Mouse (Mus musculus) limb, embryonic 13.5 days (tissue): ENCODE results near the gene Pcmt1. TPM values are rescaled to one million over a fixed set of nuclear protein-coding genes. Genes with fewer than 3 reads are reported as not detected.

Experiments
- ATAC-seq: fragments of 200-750 bp; cut with Nextera tagmentation; 2 replicates; pipeline ENCODE4 v1.8.0; 2017; ENCODE audit warnings: low read depth, moderate number of reproducible peaks, moderate TSS enrichment; ENCODE audit not compliant: low FRiP score
- H3K27ac ChIP-seq: fragments of 300-500 bp; sonication (generic); 2 replicates; pipeline ENCODE4 v1.5.1; 2015; ENCODE audit warnings: inconsistent platforms, mild to moderate bottlenecking, moderate library complexity
- H3K27me3 ChIP-seq: fragments of 300-500 bp; sonication (generic); 2 replicates; pipeline ENCODE4 v1.6.1; 2015; ENCODE audit warnings: mild to moderate bottlenecking, inconsistent platforms
- H3K36me3 ChIP-seq: fragments of 300-500 bp; sonication (generic); 2 replicates; pipeline ENCODE4 v1.6.1; 2015; ENCODE audit warnings: inconsistent platforms, mild to moderate bottlenecking, moderate library complexity
- H3K4me1 ChIP-seq: fragments of 300-500 bp; sonication (generic); 2 replicates; pipeline ENCODE4 v1.6.1; 2015; ENCODE audit warnings: inconsistent platforms
- H3K4me2 ChIP-seq: fragments of 300-500 bp; sonication (generic); replicated peaks from 2 replicates; pipeline ENCODE4 v1.6.1; 2015; ENCODE audit warnings: inconsistent platforms, mild to moderate bottlenecking, moderate library complexity
- H3K4me3 ChIP-seq: fragments of 300-500 bp; sonication (generic); 2 replicates; pipeline ENCODE4 v1.5.1; 2015; ENCODE audit warnings: moderate library complexity, mild to moderate bottlenecking, inconsistent platforms
- H3K9ac ChIP-seq: fragments of 300-500 bp; sonication (generic); 2 replicates; pipeline ENCODE4 v1.6.1; 2015; ENCODE audit warnings: mild to moderate bottlenecking, inconsistent platforms
- H3K9me3 ChIP-seq: fragments of 300-500 bp; sonication (generic); 2 replicates; pipeline ENCODE4 v1.6.1; 2016; ENCODE audit warnings: inconsistent platforms
- WGBS: fragments of 180-500 bp; shearing (Covaris S2); methylation state at CpG from one replicate; pipeline ENCODE4 v1.1.7; 2015; 5-methylcytosine and 5-hydroxymethylcytosine counted together
- polyA plus RNA-seq: library from polyadenylated mRNA; unstranded; fragments of >200 nt; fragmentation: Nextera tagmentation; extraction: Ambion mirVana; gene quantifications from 2 replicates; pipeline ENCODE4 v1.2.1, GENCODE M21; 2015

The Pcmt1 gene
- polyA plus RNA-seq, 1 experiment from 2014 or later = 125 TPM

DNA sequence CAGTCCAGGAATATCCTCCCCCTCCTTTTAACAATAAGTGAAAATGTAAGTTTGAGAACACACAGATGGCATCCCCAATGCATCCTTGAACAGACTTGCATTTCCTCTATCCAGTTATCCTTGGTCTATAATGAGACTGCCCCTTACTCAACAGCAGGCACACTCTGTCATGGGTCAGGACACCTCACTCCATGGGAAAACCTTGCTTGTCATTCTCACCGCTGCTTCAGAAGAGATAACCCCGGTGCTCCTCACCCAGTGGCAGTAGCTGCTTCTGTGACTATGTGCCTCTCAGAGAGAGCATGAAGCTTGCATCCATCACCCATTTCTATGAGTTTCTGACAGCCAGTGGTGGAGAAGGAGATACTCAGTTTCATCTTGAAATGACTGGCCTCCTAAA lies 74.5 kb downstream of the Pcmt1 start:
- WGBS = 80% methylated on average over 2 of the region's 2 CpGs

DNA sequence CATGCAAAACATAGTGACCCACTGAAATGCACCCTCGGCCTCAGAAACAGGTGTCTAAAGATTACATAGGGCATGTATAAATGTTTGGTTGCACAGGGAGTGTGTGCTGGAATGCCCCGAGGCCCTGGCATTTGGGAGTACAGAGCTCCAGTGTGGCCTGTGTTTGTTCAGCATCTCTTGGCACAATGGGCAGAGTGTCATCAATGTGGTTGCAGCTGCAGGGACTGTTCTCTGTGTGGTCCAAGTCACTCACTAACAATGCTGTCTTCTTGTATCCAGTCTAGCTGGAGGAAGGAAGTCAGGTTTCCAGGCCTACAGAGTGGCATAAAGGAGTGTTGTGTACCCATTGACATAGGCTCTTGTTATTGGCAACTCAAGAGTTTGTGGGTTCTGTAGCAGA lies 75.8 kb downstream of the Pcmt1 start:
- Histone ChIP-seq H3K4me2 (no peak overlapping the region), H3K27ac (no peak overlapping the region), H3K4me3 (no peak overlapping the region), H3K9ac (no peak overlapping the region), H3K9me3 (no peaks in the 10 kb centered on the region), H3K36me3 (no peaks in the 10 kb centered on the region), H3K4me1 (no peaks in the 10 kb centered on the region), H3K27me3 (no peaks in the 10 kb centered on the region)
- 75% methylated on average over 2 of the region's 2 CpGs for WGBS
- no peak for ATAC-seq

More for the DNA sequence above, 74.5 kb downstream of the Pcmt1 start:
- no peaks in the 10 kb centered on the region for H3K27me3 ChIP-seq
- no peak overlapping the region for H3K9ac ChIP-seq
- no peaks in the 10 kb centered on the region for H3K9me3 ChIP-seq
- no peak overlapping the region for H3K4me2 ChIP-seq
- no peak overlapping the region for H3K27ac ChIP-seq
- H3K4me1 ChIP-seq = no peaks in the 10 kb centered on the region
- no peaks in the 10 kb centered on the region for H3K36me3 ChIP-seq
- no peak for ATAC-seq
- no peak overlapping the region for H3K4me3 ChIP-seq

DNA sequence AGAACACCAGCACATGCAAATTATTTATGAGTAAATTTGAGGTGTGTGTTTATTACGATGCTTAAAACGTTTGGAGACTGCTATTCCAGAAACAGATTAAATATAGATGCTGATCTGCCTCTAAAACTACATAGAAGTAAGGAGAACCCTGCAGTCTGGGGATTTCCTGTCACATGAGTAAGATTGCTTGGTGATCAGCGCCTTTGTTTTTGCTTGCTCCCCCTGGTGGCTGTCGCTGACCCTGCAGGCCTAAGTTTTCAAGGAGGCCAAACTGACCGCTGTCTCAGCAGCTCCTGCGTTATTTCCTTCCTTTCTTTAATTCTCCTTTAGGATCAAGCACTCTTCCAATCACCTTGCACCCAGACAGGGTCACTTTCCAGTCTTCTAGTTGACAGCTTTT lies 80.3 kb downstream of the Pcmt1 start:
- H3K4me3 ChIP-seq = no peak overlapping the region
- no peaks in the 10 kb centered on the region for H3K27me3 ChIP-seq
- no peak overlapping the region for H3K27ac ChIP-seq
- no peak overlapping the region for H3K4me2 ChIP-seq
- H3K4me1 ChIP-seq = no peaks in the 10 kb centered on the region
- no peaks in the 10 kb centered on the region for H3K36me3 ChIP-seq
- H3K9ac ChIP-seq = no peak overlapping the region
- no peaks in the 10 kb centered on the region for H3K9me3 ChIP-seq
- no peak for ATAC-seq
- WGBS = 13% methylated on average over 6 of the region's 6 CpGs

DNA sequence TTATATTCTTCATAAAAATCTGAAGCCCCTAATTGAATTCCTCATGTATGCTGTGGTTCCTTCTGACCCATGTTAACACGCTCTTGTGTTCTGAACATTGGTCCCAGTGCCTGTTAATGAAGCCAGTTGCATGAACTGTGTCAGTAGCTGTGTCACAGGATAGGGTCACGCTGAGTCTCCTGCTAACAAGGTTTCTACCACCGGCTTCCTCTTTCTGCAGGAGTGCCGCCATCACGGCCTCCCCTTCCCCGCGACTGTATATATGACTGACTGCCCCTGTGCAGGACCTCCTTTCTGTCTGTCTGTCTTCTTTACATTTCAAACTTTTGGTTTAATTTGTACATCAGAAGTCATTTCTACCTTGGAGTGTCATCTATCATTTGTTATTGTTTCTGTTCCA lies 82.8 kb downstream of the Pcmt1 start:
- Histone ChIP-seq H3K4me3 (no peak overlapping the region), H3K27ac (no peak overlapping the region), H3K4me2 (no peak overlapping the region), H3K9me3 (no peaks in the 10 kb centered on the region), H3K9ac (no peak overlapping the region), H3K4me1 (no peaks in the 10 kb centered on the region), H3K27me3 (0 out of 2 replicates have a peak, but pooled peaks cover 2% of the 10 kb centered on the region), H3K36me3 (no peaks in the 10 kb centered on the region)
- 89% methylated on average over 7 of the region's 7 CpGs for WGBS
- no peak for ATAC-seq

DNA sequence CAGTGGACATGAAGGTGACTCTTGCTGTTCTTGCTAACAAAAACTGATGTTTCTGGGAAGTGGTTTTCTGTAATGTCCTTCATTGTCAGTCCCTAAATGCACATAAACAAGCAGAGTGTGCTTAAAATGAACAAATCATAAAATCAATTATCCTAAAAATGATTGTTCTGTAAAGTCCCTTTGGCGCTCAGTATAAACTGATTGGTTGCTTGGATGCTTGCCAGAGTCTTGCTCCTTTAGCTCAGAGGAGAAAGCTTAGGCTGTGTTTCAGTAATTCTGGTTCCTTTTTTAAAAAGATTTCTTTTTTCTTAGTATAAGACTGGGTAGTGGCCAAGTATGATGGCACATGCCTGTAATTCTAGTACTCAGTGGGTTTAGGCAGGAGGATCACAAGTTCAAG lies 84.7 kb downstream of the Pcmt1 start:
- no peak overlapping the region for H3K27ac ChIP-seq
- no peak overlapping the region for H3K9ac ChIP-seq
- no peak overlapping the region for H3K4me2 ChIP-seq
- no peaks in the 10 kb centered on the region for H3K9me3 ChIP-seq
- ATAC-seq = no peak
- peaks cover 18% of the 10 kb centered on the region for H3K27me3 ChIP-seq
- H3K4me1 ChIP-seq = no peaks in the 10 kb centered on the region
- WGBS = 67% methylated on average over 1 of the region's 1 CpGs
- no peak overlapping the region for H3K4me3 ChIP-seq
- no peaks in the 10 kb centered on the region for H3K36me3 ChIP-seq

DNA sequence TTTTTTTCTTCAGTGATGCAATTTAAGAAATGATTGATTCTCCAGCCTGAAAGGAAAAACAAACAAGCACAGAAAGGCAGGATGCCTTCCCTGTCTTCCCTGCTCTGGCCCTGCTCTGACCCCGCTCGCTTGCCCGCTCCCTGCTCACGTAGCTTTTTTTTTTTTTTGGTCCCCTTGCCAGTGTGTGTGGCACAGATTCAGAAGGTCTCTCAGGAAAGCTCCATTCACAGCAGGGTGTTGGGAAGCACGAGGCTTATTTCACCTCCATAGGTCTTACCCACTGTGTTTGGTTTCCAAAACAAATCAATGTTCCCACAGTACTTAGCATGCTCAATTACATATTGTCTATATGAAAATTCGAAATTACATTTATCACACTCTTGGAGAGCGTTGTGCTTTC lies 86.1 kb downstream of the Pcmt1 start:
- no peak for ATAC-seq
- WGBS = 47% methylated on average over 7 of the region's 7 CpGs
- H3K4me1 ChIP-seq = peaks cover 8% of the 10 kb centered on the region
- no peak overlapping the region for H3K4me3 ChIP-seq
- H3K27me3 ChIP-seq = peaks cover 31% of the 10 kb centered on the region
- H3K9me3 ChIP-seq = no peaks in the 10 kb centered on the region
- no peak overlapping the region for H3K9ac ChIP-seq
- no peak overlapping the region for H3K4me2 ChIP-seq
- H3K27ac ChIP-seq = no peak overlapping the region
- H3K36me3 ChIP-seq = no peaks in the 10 kb centered on the region

DNA sequence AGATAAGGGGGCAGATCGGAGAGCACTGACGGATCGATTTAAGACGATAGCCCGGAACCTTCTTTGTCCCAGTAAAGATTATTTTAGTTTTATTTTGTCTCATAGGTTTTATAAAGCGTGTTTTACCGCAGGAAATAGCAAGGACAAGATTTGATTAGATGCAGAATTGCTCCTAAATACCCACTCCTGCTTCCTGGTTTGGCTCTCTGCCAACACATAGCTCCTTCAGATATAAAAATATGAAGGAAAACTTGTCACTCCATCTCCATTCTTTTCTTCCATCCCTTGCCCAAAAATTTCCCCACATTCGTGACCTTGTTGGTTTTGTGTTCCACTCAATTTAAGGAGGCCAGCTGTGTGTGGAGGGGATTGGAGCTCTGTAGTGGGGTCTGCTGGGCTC lies 90.1 kb downstream of the Pcmt1 start:
- no peak overlapping the region for H3K27ac ChIP-seq
- H3K4me2 ChIP-seq = peak overlapping the region; percentile 99
- peaks cover 32% of the 10 kb centered on the region for H3K27me3 ChIP-seq
- H3K36me3 ChIP-seq = no peaks in the 10 kb centered on the region
- H3K4me1 ChIP-seq = peaks cover 8% of the 10 kb centered on the region
- no peak for ATAC-seq
- H3K4me3 ChIP-seq = peak overlapping the region; percentile 65
- WGBS = 7% methylated on average over 8 of the region's 8 CpGs
- H3K9me3 ChIP-seq = no peaks in the 10 kb centered on the region
- H3K9ac ChIP-seq = no peak overlapping the region

DNA sequence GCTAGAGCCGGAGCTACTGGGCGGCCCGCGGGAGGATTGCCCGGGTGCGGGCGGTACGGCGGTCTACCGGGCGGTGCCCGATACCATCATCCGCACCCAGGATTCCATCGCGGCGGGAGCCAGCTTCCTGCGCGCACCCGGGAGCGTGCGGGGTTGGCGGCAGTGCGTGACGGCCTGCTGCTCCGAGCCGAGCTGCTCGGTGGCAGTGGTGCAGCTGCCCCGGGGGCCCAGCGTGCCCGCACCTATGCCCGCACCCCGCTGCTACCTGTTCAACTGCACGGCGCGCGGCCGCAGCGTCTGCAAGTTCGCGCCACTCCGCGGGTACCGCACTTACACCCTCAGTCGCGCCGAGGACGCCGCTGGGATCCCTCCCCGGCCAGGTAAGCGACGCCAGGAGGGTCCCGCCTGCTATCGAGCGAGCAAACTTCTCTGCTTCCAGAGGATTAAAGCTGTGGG lies 90.7 kb downstream of the Pcmt1 start:
- peaks cover 33% of the 10 kb centered on the region for H3K27me3 ChIP-seq
- H3K9me3 ChIP-seq = no peaks in the 10 kb centered on the region
- 1% methylated on average over 44 of the region's 54 CpGs for WGBS
- H3K27ac ChIP-seq = no peak overlapping the region
- no peak for ATAC-seq
- H3K9ac ChIP-seq = peak overlapping the region; percentile 61
- peaks cover 8% of the 10 kb centered on the region for H3K4me1 ChIP-seq
- H3K4me3 ChIP-seq = peak overlapping the region; percentile 65
- H3K36me3 ChIP-seq = no peaks in the 10 kb centered on the region
- H3K4me2 ChIP-seq = peak overlapping the region; percentile 99

DNA sequence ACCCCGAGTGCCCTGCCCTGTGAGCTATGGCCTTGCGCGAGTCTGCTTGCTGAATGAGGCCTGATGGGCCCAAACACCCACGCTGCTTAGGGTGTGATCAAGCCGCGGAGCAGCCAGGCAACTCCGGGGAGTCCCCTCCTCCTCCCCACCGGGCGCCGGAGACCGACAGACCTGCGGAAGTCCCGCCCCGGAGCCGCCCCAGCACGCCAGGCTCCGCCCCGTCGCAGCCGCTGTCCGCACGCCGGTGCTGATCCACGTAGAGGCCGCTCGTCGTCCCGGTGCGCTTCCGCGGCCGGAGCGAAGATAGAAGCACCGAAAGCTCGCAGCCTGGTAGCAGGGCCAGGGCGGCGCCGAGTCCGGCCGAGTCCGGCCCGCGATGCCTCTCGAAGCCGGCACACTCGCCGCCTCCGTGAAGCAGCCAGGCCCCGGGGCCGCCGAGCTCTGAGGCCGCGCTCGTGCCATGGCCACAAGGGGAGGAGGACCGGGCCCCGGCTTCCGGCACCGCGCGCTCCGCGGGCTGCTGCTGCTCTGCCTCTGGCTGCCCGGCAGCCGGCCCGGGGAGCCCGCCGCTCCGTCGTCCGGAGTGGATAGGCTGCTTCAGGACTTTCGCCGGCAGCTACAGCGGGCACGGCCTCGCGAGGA lies 91.2 kb downstream of the Pcmt1 start, which contains the start of gene Lrp11:
Gene Lrp11 (plus strand): TSS at position 209 of the 642 bp plus-strand sequence.
- H3K4me1 ChIP-seq = peaks cover 8% of the 10 kb centered on the region
- no peak within 1 kb of the TSS for H3K27ac ChIP-seq
- peaks cover 33% of the 10 kb centered on the region for H3K27me3 ChIP-seq
- peak within 1 kb of the TSS; percentile 65 for H3K4me3 ChIP-seq
- H3K36me3 ChIP-seq = no peaks in the 10 kb centered on the region
- no peaks in the 10 kb centered on the region for H3K9me3 ChIP-seq
- peak; percentile 96 for ATAC-seq
- H3K9ac ChIP-seq = peak within 1 kb of the TSS; percentile 67
- WGBS = under 1% methylated on average over 67 of the region's 76 CpGs
- H3K4me2 ChIP-seq = peak within 1 kb of the TSS; percentile 99

DNA sequence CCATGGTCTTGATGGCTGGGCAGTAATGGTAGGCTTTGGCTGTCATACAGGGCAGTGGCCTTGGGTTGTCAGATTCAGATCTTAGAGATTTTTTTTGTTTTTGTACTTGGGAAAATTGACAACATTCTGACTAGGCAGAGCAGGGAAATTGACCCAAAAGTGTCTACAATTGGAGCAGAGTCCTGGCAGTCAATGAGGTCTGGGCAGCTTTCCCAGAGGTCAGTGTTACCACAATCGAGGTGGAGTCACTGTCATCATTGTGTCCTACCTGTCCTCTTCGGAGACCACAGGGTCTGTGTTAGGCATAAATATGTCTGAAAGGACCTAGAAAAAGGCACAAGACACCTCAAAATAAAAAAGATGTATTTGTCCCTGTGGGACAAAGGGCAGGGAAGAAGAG lies 94.2 kb downstream of the Pcmt1 start:
- no peak overlapping the region for H3K4me3 ChIP-seq
- no peak overlapping the region for H3K27ac ChIP-seq
- H3K36me3 ChIP-seq = no peaks in the 10 kb centered on the region
- 70% methylated on average over 2 of the region's 2 CpGs for WGBS
- no peak overlapping the region for H3K9ac ChIP-seq
- peaks cover 8% of the 10 kb centered on the region for H3K4me1 ChIP-seq
- ATAC-seq = no peak
- H3K27me3 ChIP-seq = peaks cover 20% of the 10 kb centered on the region
- no peak overlapping the region for H3K4me2 ChIP-seq
- H3K9me3 ChIP-seq = no peaks in the 10 kb centered on the region

DNA sequence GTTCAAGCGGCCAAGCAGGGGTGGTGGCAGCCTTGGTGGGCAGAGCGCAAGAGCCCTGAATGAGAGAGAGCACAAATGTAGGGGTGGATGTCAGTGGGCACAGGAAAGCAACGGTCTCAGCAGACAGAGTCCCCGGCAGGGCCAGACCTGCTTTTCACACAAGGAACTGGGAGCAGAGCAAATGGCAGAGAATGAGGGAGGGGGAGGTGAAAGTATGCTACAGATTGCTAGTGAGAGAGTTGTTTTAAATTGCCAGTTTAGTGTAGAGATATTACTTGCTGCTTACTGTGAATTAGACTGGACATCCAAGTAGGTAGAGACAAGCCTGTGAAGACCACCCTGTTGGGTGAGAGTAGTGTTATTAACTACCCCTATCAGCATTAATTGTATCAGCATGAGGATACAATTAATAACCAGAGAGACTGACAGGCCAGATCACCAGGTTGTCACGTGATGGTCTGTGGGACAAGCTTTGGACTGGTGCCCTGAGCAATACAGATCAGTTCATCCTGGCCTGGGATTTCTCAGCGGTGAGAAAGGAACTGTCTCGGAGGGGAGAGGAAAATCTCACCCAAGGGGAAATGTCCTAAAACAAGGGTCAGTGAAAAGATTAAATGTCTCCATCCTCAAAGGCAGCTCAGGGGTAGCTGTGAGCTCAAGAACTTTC lies 97.9 kb downstream of the Pcmt1 start:
- ATAC-seq = no peak
- Histone ChIP-seq H3K9ac (no peak overlapping the region), H3K36me3 (no peaks in the 10 kb centered on the region), H3K4me2 (no peak overlapping the region), H3K27ac (no peak overlapping the region), H3K9me3 (no peaks in the 10 kb centered on the region), H3K27me3 (0 out of 2 replicates have a peak, but pooled peaks cover 3% of the 10 kb centered on the region), H3K4me3 (no peak overlapping the region), H3K4me1 (no peaks in the 10 kb centered on the region)
- 41% methylated on average over 7 of the region's 7 CpGs for WGBS

DNA sequence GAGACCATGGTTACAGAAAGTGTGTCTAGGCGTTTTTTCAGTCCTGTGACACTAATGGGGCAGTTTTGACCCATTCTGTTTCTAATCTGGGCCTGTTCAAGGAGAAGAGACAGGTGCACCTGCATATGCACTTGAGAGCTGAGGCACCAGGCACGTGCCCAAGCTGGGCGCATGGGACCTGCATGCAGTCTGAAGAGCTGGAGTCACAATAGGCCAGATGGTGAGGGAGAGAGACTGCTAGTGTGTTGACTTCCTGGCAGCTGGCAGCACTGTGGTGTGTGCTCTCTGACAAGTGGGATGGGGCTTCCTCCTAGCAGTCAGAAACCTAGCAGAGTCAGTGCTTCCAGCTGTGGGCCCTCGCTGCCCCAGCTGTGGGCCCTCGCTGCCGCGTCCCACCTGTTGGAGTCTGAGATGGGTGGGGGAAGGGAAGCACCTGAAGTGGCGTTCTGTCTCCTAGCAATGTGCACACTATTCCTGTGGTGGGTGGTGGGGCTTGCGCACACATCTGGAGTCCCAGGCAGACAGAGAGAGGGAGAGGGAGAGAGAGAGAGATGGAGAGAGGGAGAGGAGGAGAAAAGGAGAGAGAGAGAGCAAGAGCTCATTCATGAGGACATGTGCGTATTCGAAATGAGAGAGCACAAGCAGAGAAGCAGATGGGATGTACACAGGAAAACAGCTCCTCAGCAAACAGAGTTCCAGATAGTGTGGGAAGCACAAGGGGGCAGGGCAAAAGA lies 98.6 kb downstream of the Pcmt1 start:
- H3K9me3 ChIP-seq = no peaks in the 10 kb centered on the region
- H3K9ac ChIP-seq = no peak overlapping the region
- no peak overlapping the region for H3K4me3 ChIP-seq
- no peak overlapping the region for H3K4me2 ChIP-seq
- H3K27ac ChIP-seq = no peak overlapping the region
- ATAC-seq = no peak
- no peaks in the 10 kb centered on the region for H3K4me1 ChIP-seq
- 0 out of 2 replicates have a peak, but pooled peaks cover 3% of the 10 kb centered on the region for H3K27me3 ChIP-seq
- WGBS = 37% methylated on average over 11 of the region's 11 CpGs
- H3K36me3 ChIP-seq = no peaks in the 10 kb centered on the region
